Mouse (Mus musculus): ENCODE results near the gene Lhx4.

DNA sequence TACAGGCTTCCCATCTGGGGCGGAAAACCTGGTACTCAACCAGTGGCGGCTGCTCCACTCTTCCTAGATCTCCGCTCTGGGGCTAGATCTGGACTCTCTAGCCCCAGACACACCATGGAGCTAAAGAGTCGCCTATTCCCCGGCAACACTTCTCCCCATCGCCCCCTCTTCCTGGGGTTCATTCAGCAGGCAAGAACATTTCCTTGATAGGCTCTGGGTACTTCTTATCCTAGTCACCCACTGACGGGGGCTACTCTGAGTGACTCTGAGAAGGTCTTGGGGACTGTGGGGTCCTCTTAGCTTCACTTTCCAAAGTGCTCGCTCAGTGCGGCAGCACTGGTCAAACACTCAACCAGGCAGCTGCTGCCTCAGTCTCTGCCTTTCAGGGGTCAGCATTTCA is 1.9 kb upstream of the Lhx4 start:
- no peak for TF ChIP-seq MYOG (IDR thresholded peaks at IDR 0.05; ENCODE audit: control insufficient read depth, extremely low read depth, insufficient read length)
- TF ChIP-seq CTCF (IDR thresholded peaks at IDR 0.05; ENCODE audit: control insufficient read depth, insufficient read depth, insufficient read length), result no peak
